Mouse (Mus musculus) fat pad, adult 2 months (tissue): ENCODE measurements around the gene Clec4g.
"Not testable (repeated sequence)": the region's sequence is repeated elsewhere in the genome, so short reads cannot be mapped to it uniquely, and the experiment has no call there.

Source experiments
- DNase-seq: peaks from one replicate; pipeline ENCODE4 v3.0.0-alpha.2; 2011; ENCODE audit warnings: low read depth, low spot score; ENCODE audit errors: extremely low read depth

Gene Clec4g

DNA sequence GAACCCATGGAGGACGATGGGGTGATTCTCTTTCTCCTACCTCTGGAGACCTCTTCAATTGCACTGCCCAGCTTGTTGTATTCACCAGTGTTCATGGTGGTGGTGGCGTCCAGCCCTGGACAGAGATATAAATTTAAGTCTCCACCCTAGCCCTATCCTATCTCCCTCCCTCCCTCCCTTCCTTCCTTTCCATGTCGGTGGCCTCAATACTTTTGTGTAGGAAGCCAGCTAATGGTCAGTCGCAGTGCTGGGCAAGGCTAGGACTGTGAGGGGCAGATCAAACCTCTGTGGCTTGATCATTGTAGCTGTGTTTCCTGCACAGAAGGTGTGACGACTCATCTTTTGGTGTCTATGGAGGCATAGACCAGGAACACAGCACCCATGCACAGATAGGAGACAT is at the start of gene Clec4g:
TSS of gene Clec4g (minus strand) at position 101 of the 400 bp plus-strand sequence.
- no peak for DNase-seq

DNA sequence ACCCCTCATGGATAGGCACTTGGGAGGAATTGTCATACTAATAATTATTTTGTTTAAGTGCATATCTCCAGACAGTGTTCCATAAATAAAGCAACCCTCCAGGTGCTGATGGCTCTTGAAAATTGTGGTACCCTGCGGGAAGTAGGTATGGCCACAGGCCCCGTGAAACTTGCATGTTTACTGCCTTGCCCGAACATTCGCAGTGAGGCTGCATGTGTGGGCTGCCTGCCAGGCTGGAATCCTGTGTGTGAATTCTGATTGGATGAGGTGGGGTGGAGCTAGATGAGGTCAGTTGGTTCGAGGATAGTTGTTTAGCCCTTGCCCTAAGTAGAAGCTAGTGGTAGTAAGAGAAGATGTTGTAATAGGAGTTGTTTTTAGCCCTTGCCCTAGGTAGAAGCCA is 48.2 kb upstream of the Clec4g start:
- not testable (repeated sequence) for DNase-seq

DNA sequence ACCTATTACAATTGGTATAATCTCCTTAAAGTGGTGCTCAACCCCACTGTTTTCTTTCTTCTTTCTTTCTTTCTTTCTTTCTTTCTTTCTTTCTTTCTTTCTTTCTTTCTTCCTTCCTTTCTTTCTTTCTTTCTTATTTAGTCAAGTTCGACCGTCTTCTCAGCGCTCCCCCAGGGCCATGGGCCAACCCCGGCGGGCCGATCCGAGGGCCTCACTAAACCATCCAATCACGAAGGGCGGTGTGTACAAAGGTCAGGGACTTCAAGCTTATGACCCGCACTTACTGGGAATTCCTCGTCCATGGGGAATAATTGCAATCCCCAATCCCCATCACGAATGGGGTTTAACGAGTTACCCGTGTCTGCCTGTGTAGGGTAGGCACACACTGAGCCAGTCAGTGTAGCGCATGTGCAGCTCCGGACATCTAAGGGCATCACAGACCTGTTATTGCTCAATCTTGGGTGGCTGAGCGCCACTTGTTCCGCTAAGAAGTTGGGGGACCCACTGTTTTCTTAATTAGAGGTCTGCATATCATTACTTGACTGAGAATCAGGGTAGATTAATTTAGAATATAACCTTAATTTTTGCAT is 33.9 kb upstream of the Clec4g start:
- peak; percentile 28 for DNase-seq

DNA sequence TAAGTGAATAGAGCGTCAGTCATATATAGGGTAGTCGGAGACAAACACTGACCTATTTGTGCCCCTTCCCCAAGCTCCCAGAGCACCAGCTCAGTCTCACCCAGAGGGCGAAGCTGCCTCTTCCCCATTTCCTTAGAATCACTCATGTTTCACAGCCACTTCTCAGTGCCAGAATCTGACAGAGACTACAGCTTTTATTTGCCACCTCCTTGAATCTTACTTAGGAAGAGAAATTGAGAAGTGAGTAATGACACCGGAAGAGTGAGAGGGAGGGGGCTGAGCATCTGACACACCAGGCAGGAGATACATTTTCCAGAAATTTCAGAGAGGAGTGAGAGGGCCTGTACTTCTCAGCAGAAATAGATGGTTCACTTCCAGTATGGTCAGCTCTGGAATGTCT is 28.3 kb upstream of the Clec4g start, which contains the start of gene Cd209a:
TSS of gene Cd209a (minus strand) at position 224 of the 400 bp plus-strand sequence.
- DNase-seq, result no peak

DNA sequence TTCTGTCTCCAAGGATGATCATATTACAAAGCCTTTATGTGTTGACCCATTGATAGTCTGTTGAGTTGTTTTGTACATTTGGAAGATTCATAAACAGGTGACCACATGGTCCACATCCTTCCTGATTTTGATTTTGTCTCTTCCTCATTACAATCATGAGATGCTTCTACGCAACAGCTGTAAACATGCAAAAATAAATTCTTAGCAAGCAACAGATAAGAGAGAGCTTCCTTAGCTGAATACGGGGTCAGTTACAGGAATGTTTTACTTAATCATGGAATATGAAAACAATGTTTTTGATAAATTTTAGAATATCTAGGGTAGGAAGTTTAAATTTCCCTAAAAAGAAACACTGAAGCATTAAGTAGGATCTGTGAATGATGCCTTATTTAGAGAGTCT is 16.5 kb upstream of the Clec4g start:
- no peak for DNase-seq

DNA sequence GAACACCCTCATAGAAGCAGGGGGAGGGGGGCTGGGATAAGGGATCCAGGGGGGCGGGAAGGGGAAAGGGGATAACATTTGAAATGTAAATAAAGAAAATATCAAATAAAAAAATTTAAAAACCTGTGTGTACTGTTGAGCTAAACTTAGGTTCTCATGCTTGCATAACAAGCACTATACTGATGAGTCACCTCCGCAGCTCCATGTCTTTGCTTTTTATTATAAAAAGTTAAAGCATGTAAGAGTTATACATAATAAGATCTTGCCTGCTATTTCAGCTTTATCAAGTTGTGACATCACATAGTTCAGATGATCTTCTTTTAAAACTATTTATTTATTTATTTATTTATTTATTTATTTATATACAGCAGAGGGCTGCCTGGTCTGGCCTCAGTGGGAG is 15.1 kb upstream of the Clec4g start:
- no peak for DNase-seq

DNA sequence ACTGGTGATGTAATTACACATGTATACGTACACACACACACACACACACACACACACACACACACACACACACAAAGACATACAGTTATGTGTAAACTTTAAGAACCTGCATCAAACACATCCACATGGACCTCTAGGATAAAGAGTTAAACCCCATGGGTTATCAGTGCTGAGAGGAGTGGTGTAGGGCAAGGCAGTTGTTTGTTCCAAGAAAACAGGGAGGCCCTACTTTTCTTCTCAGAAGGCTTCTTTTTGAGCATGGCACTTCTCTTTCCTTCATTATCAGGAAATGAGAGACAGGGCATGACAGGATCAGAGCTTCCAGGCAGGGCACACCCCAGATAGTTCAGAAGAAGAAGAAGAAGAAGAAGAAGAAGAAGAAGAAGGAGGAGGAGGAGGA is 13.6 kb upstream of the Clec4g start:
- no peak for DNase-seq

DNA sequence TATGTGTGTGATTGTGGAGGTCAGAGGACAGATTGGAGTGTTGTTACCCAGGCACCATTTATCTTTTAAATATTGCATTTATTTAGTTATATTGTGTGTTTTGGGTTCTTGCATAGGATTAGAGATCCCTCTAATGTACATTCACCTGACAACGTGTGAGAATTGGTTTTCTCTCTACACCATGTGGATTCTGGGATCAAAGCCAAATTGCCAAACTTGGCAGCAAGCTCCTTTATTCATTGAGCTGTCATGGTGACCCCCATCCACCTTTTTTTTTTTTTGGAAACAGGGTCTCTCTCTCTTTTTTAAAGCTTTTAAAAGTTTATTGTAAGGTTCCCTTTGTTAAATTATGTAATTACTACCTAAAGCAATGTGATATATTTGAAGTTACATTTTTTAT is 590 bp upstream of the Clec4g start:
- no peak for DNase-seq

DNA sequence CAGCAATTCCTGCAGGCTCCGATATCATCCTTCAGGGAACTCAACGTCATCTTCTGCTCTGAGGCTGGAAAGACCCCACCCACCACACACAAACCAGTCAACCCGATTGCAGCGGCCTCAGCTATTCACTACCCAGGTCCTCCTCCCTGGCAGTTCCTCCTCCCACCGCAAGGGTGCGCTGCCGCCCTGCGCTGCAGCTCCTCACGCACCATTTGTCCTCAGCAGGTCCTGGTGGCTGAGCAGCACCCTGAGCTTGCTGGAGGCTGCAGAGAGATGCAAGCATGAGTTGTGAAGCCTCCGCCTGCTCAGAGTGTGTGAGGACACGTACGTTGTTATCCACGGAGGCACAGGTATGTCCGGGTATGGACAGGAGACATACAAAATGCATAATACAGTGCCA is 1.9 kb downstream of the Clec4g start:
- DNase-seq, result no peak

DNA sequence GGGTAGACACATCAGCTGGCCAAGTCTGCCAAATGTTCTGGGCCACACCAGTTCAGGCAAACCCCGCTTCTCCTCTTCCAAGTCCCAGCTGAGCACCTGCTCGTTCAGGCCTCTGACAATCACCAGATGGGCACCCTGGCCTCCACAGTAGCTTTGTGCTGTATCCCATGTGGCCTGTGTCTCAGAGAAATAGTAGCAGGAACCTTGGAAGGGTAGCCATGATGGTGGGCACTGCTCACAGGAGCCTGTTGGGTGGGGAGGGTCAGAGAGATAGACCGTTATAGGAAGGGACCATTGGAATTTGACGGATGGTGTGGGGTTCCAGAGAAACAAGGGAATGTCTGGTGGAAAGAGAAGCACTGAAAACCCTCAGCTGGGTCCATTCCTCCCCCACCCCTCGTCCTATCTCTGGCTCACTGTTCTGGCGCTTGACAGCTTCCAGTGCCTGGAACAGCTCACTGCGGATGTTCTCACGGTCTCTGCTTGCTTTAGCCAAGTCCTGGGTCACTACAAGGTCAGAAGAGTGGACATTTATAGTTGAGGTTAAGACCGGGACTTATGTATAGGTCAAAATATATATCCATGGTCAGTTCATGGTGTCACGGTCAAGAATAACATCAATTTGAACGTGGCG is 3.0 kb downstream of the Clec4g start:
- no peak for DNase-seq

DNA sequence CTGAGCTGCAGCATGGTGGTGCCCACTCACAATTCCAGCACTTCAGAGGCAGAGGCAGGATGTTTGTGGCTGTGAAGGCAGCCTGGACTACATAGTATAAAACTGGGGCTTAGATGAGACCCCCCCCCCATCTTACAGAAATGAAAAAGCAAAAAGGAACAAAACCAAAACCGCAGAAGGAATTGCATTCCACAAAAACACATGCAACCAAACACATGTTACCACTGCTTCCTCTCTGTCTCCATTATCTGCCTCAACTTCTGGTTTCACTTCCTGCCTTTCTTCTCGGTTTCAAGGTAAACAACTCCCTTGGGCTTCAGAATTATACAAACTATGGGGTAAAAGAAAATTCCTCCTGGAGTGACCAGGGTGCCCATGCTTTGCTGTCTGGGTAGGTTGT is 8.8 kb downstream of the Clec4g start:
- no peak for DNase-seq

DNA sequence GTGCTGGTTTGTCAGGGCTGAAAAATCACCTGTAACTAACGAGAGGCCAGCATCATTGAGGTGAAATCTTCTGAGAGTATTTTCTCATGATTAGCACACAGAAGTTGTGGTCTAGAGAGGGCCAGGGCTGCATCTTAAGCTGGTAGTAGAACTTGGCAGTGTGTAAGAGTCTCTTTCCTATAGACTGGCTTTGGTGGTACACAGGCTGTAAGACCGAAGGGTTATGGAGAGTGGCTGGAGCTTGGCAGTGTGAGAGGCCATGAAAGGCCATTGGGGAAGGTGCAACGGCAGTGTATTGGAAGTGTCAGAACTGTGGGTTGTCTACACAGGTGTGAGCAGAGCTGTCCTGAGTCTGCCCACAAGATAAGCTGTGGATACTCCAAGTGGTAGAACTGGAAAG is 10.1 kb downstream of the Clec4g start:
- no peak for DNase-seq

DNA sequence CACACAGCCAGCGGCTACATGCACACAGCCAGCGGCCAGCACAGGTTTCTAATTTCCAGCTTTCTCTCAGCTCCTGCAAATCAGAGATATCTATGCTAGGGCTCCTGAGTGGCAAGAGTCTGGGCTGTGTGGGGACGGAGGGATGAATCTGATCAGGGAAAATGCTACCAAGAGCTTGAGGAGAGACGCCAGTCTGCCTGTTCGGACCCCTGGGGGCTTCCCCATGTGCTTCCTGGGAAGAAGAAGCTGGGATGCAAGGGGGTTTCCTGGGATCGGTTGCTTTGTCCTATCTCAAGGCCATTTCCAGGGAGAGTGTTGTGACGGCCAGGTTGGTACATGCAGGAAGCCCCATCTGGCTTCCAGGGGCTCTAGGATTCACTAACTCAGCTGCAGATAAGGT is 12.8 kb downstream of the Clec4g start:
- DNase-seq, result no peak

DNA sequence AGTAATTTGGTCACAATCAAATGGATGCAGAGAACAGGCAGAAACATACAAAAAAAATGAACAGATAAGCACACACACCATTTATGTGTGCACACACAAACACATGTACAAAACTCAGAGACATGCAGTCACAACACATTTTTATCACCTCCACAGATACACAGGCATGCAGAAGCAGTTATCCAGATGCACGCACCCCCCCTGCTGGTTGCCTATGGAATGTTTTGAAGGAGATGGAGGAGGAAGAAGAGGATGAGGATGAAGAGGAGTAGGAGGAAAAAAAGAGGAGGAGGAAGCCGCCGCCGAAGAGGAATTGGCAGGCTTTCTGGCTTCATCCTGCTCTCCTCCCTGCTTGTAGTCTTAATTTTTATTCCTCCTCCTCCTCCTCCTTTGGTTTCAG is 14.7 kb downstream of the Clec4g start:
- DNase-seq, result no peak

DNA sequence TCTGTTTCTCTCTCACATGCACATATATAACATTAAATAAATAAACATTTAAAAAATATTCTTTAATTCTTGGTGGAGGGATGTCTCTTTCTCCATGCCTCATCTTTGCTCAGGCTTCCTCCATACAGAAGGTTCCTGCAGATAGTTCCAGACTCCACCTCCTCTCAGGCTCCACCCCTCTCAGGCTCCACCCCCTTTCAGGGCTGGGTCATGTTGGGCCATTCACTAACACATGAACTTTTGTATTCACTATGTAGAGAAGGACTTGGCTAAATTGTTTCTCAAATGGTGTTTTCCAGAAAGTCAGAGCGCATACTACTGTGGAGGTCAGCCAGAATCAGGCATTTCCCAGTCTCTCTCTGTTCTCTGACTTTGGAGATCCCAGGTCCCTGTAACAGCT is 19.0 kb downstream of the Clec4g start:
- no peak for DNase-seq

DNA sequence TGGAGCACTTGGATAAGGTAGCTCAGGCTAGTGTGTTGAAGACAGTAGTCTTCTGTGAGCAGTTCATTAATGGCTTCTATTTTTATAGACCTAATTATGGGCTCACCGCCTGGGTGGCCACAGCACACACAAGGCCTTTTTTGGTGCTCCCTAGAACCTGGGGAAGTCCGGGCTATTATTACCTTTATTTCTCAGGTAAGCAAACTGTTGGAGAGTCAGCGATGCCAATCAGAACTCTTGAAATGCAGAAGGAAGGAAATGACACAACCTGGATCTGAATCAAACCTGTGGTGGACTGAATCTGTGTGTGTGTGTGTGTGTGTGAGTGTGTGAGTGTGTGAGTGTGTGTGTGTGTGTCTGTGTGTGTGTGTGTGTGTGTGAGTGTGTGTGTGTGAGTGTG is 26.3 kb downstream of the Clec4g start, which contains the start of gene Fcer2a:
TSS of gene Fcer2a (minus strand) at position 55 of the 400 bp plus-strand sequence.
- no peak for DNase-seq

DNA sequence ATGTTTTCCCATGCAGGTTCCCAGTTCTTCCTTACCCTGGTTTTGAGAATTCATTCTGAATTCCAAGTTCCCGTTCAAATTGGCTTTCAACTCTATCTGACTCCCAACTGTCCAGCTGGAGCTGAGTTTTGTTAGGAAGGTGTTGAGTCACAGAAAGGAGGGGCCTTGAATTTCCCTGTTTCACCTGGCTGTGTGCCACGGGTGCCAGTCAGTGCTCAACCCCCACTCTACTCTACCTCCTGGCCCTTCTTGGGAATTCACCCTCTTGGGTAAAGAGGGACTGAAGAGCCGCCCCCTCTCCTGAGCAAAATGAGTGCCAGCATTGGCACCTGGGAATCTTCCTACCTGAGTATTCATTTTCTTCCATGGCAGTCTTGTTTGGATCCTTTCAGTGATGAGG is 29.7 kb downstream of the Clec4g start:
- no peak for DNase-seq

DNA sequence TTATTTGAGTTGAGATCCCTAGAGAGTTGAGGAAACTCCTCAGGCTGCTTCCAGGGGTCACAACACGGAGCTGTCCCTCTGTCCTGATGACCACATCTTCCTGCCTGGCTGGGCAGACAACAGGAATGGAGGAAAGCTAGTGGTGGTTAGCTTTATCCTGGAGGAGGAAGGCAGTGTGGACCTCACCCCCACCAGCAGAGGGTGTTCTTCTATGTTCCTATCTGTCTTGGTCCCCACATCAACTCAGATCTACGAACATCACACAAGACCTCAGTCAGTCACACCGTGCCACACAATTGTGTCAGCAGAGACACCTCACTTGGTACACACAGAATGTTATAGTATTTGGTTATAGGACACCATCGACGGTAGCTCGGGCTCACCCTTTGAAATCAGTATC is 32.9 kb downstream of the Clec4g start:
- no peak for DNase-seq

DNA sequence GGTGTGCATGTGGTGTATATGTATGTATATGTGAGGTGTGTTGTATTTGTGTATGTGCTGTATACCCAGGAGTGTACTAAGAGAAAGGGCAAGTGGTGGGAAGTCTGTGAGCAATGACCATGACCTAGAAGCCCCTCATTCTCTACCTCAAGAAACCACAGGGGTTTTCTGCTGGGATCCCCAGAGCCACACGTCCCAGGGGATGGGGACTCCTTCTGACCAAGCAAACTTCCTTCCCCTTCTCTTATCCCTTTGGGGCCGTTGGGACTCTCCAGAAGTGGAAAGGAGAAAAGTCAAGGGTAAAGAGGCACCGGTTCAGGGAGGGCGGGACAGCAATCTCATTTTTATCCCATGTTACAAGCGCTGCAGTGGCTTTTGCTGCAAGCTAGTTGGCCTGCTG is 35.0 kb downstream of the Clec4g start:
- DNase-seq, result no peak

DNA sequence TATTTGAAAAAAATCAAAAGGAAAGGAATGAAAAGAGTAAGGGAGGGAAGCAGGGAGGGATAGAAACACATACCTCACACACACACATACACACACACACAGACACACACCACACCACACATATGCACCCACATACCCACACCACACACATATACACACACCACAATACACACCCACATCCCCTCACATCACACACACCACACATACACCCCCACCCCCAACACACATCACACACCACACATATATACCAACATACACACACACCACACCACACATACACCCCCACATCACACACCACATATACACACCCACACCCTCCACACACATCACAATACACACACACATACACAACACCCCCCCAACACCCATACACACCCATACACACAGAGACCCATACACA is 35.9 kb downstream of the Clec4g start:
- no peak for DNase-seq

DNA sequence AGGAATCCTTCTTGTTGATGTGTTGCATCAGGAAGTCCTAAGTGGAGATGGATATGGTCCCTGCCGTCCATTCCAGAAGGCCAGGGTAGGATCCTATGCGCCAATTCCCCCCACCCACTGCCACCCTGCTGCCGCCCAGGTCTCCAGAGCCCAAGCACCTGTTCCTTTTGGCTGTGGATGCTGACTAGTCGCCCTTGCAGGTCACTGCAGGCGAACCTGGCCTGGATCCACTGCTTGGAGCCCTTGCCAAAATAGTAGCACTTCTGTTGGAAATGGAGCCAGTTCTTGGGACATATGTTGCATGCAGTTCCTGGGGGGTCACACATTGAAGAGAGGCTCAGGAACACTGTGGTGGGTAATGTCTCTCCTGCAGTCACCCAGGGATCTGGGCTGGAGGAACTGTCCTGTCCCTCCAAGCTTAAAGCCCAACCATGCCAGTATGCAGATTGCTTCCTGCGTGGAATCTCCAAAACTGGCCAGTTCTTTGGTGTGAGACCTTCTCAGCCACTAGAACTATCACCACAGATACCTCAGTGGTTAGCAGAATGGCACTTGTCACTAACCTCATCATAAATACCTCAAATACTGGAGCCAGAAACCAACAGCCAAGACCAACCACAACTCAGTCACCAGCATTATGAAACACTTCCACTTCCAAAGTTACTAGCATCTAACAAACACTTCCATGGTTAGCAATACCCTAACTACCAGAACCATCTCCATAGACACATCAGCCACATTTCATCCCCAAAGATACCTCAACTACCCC is 36.9 kb downstream of the Clec4g start:
- no peak for DNase-seq

DNA sequence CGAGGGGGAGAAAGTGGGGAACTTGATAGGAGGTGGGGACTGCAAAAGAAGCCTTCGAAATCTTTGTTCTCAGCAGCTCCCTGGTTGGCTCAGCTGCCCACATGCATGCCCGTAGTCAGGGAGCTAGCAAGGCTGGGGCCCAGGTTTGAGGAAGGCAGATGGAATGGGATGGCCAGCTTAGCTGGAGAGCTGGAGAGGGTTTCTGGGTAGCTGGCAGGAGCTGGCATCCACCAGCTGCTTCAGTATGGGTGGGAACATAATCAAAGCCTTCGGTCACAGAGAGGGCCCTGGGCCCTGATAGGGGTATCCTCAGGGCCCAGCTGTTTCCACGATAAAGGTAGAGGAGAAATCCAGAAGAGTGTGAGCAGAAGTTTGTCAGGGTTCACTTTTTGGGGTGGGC is 38.0 kb downstream of the Clec4g start:
- DNase-seq, result no peak
